Comparison of ENCODE assay signal across 8 mouse cellular contexts in genomic region chr8:105596362-105597034, GRCm38 (mm10). TPM values are rescaled to one million over a fixed set of nuclear protein-coding genes. Genes with fewer than 3 reads are reported as not detected.
DNase-seq lines count a peak whose midpoint lies in the region; ATAC-seq lines count a peak whose summit lies in the region.

No protein-coding gene starts in this region.

- intact Hi-C loops in heart, postnatal 25 days (cut with DNase I), result loop anchor here (2.0 kb wide), 2 partner anchors 20 to 40 kb away; partner anchors contain the start of genes Agrp and Ctcf

- peaks cover 5% of the 10 kb centered on the region; the same call in 1 of the 2 replicates for H3K9me3 ChIP-seq in erythroblast, embryonic 14.5 days (ENCODE audit: control insufficient read depth, low read length)

- DNase-seq in frontal cortex, postnatal 10 days (ENCODE audit: low spot score in 2 of 2), result no peak
- DNase-seq in brain, adult 2 months (ENCODE audit: low read depth, low spot score), result peak; percentile 56
- peak; percentile 76 for DNase-seq in heart, postnatal 25 days (ENCODE audit: low spot score)
- peak; percentile 36 for DNase-seq in large intestine, adult 2 months (ENCODE audit: low read depth, low spot score)
- peak; percentile 58 for DNase-seq in mesoderm, embryonic 11.5 days (ENCODE audit: low read depth, low spot score)
- DNase-seq in splenic B cell, adult 2 months (ENCODE audit: low read depth, low spot score), result peak; percentile 81

- peaks cover 13% of the 10 kb centered on the region for H3K4me1 ChIP-seq in erythroblast, embryonic 14.5 days (ENCODE audit: control insufficient read depth)

- ATAC-seq in frontal cortex, adult (ENCODE audit: low TSS enrichment), result peak; percentile 45

- peak overlapping the region; percentile 47 for H3K4me3 ChIP-seq in erythroblast, embryonic 14.5 days (replicated peaks)

- WGBS in large intestine, adult 2 months, result 6% methylated on average over 14 of the region's 14 CpGs

- H3K36me3 ChIP-seq in erythroblast, embryonic 14.5 days (ENCODE audit: control insufficient read depth), result no peaks in the 10 kb centered on the region
- no peaks in the 10 kb centered on the region for H3K36me3 ChIP-seq in splenic B cell, adult 2 months (ENCODE audit: control insufficient read depth, insufficient read depth, low read length, poor library complexity, severe bottlenecking)

- H3K27me3 ChIP-seq in erythroblast, embryonic 14.5 days (ENCODE audit: control insufficient read depth), result peaks cover 28% of the 10 kb centered on the region
- H3K27me3 ChIP-seq in splenic B cell, adult 2 months (ENCODE audit: control insufficient read depth, insufficient read depth, low read length, poor library complexity, severe bottlenecking), result no peaks in the 10 kb centered on the region

RNA-seq across cellular contexts. Expression of gene Ripor1, which starts 8.6 kb away (rescaled TPM):
- 0.23 and 0.27 TPM in 2 replicates for polyA plus RNA-seq in erythroblast, embryonic 14.5 days (2012)
- 10 to 100 TPM; 41.7 to 50.9 TPM for total RNA-seq in heart, postnatal 25 days (2021)
- polyA plus RNA-seq in large intestine, adult 2 months (2012; rRNA removed), result 7.1 and 10.2 TPM in 2 replicates

RNA-seq across cellular contexts. Expression of gene Atp6v0d1, which starts 30.7 kb away (rescaled TPM):
- polyA plus RNA-seq in erythroblast, embryonic 14.5 days (2012), result 7.7 and 7.8 TPM in 2 replicates
- total RNA-seq in heart, postnatal 25 days (2021), result 10 to 100 TPM; 45.7 to 53.2 TPM
- polyA plus RNA-seq in large intestine, adult 2 months (2012; rRNA removed), result 103 and 110 TPM in 2 replicates

RNA-seq across cellular contexts. Expression of gene Ctcf, which starts 39.9 kb away (rescaled TPM):
- polyA plus RNA-seq in erythroblast, embryonic 14.5 days (2012), result 24.5 and 26.6 TPM in 2 replicates
- 10 to 100 TPM; 36.4 to 43.6 TPM for total RNA-seq in heart, postnatal 25 days (2021)
- 9.2 and 14.7 TPM in 2 replicates for polyA plus RNA-seq in large intestine, adult 2 months (2012; rRNA removed)

RNA-seq across cellular contexts. Expression of gene Agrp, which starts 40.7 kb away (rescaled TPM):
- polyA plus RNA-seq in erythroblast, embryonic 14.5 days (2012), result not detected in 2 replicates
- not detected for total RNA-seq in heart, postnatal 25 days (2021)
- polyA plus RNA-seq in large intestine, adult 2 months (2012; rRNA removed), result 0.21 and 0.32 TPM in 2 replicates

Comparison
In these comparisons a context has a peak if more than half of its experiments do, and no peak if none do; other contexts are left out.
1. DNase-seq: peak in brain, adult 2 months (single experiment), heart, postnatal 25 days (single experiment), large intestine, adult 2 months (single experiment), mesoderm, embryonic 11.5 days (single experiment) and splenic B cell, adult 2 months (single experiment); none in frontal cortex, postnatal 10 days (0 of 2).
2. RNA of gene Atp6v0d1, which starts 30.7 kb away (polyA plus RNA-seq): 103 to 110 TPM in large intestine, adult 2 months; 7.7 to 7.8 TPM in erythroblast, embryonic 14.5 days; every median in the first group is over 10 times any median in the second.